Mouse (Mus musculus) embryonic fibroblast, embryonic 13.5 days (primary cell): ENCODE data around the gene Impdh2. TPM values are rescaled to one million over a fixed set of nuclear protein-coding genes. Genes with fewer than 3 reads are reported as not detected.

Source experiments
- H3K27ac ChIP-seq: 2 replicates; pipeline ENCODE4 v1.5.1; 2012; ENCODE audit warnings: low read length, control low read depth, inconsistent platforms; ENCODE audit not compliant: insufficient read depth
- H3K4me1 ChIP-seq: 2 replicates; pipeline ENCODE4 v1.6.1; 2011; ENCODE audit warnings: low read length; ENCODE audit not compliant: control insufficient read depth, insufficient read depth
- H3K4me3 ChIP-seq: 2 replicates; pipeline ENCODE4 v1.5.1; 2011; ENCODE audit warnings: mild to moderate bottlenecking, control low read depth, low read length; ENCODE audit not compliant: insufficient read depth
- CTCF ChIP-seq: IDR thresholded peaks from 2 replicates; pipeline ENCODE4 v1.5.1; 2011; ENCODE audit warnings: mild to moderate bottlenecking, control low read depth, low read length, moderate library complexity, borderline replicate concordance; ENCODE audit not compliant: insufficient read depth
- POLR2A ChIP-seq: IDR thresholded peaks from 2 replicates; pipeline ENCODE4 v1.6.1; 2011; ENCODE audit warnings: low read depth, mild to moderate bottlenecking, control low read depth, low read length, moderate library complexity
- polyA plus RNA-seq: library from polyadenylated mRNA; stranded (reverse); fragments of >200 nt; gene quantifications from 2 replicates; pipeline ENCODE4 v1.2.4, GENCODE M21; 2011; ENCODE audit warnings: low read depth; ENCODE audit not compliant: missing spikeins, insufficient read length

The Impdh2 gene
- polyA plus RNA-seq, 1 experiment = 180 TPM

GRCm38 (mm10) chr9:108577025-108577424 is 16.9 kb downstream of the Impdh2 start:
- Histone ChIP-seq H3K4me1 (0 out of 2 replicates have a peak, but pooled peaks cover 5% of the 10 kb centered on the region), H3K27ac (no peak overlapping the region), H3K4me3 (no peak overlapping the region)
- TF ChIP-seq CTCF = no peak
- no peak for TF ChIP-seq POLR2A

- Histone ChIP-seq H3K4me1 (0 out of 2 replicates have a peak, but pooled peaks cover 5% of the 10 kb centered on the region), H3K4me3 (peak overlapping the region; percentile 80), H3K27ac (no peak overlapping the region)
- no peak for TF ChIP-seq POLR2A
- TF ChIP-seq CTCF = no peak
These were observed 18.0 kb downstream of the Impdh2 start for GRCm38 (mm10) chr9:108577934-108578544.

- TF ChIP-seq POLR2A = peak; percentile 88
- no peak for TF ChIP-seq CTCF
- Histone ChIP-seq H3K4me1 (0 out of 2 replicates have a peak, but pooled peaks cover 5% of the 10 kb centered on the region), H3K4me3 (peak within 1 kb of the TSS; percentile 80), H3K27ac (peak within 1 kb of the TSS; percentile 6; the same call in 1 of the 2 replicates)
These were observed 18.7 kb downstream of the Impdh2 start, which contains the start of gene Wdr6 for GRCm38 (mm10) chr9:108578545-108579343. Gene Wdr6 (minus strand): TSS chr9:108578739.

GRCm38 (mm10) chr9:108579344-108579690 is 19.2 kb downstream of the Impdh2 start:
- TF ChIP-seq CTCF (no peak), POLR2A (no peak)
- H3K4me3 ChIP-seq = no peak overlapping the region

GRCm38 (mm10) chr9:108587571-108588180 is 27.6 kb downstream of the Impdh2 start:
- no peak overlapping the region for H3K4me3 ChIP-seq
- peaks cover 5% of the 10 kb centered on the region; the same call in 1 of the 2 replicates for H3K4me1 ChIP-seq
- H3K27ac ChIP-seq = no peak overlapping the region
- TF ChIP-seq POLR2A = no peak
- TF ChIP-seq CTCF = no peak

More at GRCm38 (mm10) chr9:108579344-108579690, 19.2 kb downstream of the Impdh2 start:
- Histone ChIP-seq H3K4me1 (0 out of 2 replicates have a peak, but pooled peaks cover 5% of the 10 kb centered on the region), H3K27ac (no peak overlapping the region)

- H3K4me1 ChIP-seq = peaks cover 5% of the 10 kb centered on the region; the same call in 1 of the 2 replicates
- H3K27ac ChIP-seq = no peak overlapping the region
- no peak overlapping the region for H3K4me3 ChIP-seq
- TF ChIP-seq CTCF (no peak), POLR2A (no peak)
These were observed 29.1 kb downstream of the Impdh2 start for GRCm38 (mm10) chr9:108589229-108589628.

GRCm38 (mm10) chr9:108591462-108591861 is 31.4 kb downstream of the Impdh2 start:
- H3K4me3 ChIP-seq = no peak overlapping the region
- peaks cover 5% of the 10 kb centered on the region; the same call in 1 of the 2 replicates for H3K4me1 ChIP-seq
- no peak overlapping the region for H3K27ac ChIP-seq
- no peak for TF ChIP-seq POLR2A
- TF ChIP-seq CTCF = no peak

GRCm38 (mm10) chr9:108594354-108594753 is 34.3 kb downstream of the Impdh2 start:
- Histone ChIP-seq H3K4me3 (no peak overlapping the region), H3K4me1 (no peaks in the 10 kb centered on the region), H3K27ac (no peak overlapping the region)
- no peak for TF ChIP-seq CTCF

- Histone ChIP-seq H3K4me3 (peak within 1 kb of the TSS; percentile 40), H3K27ac (no peak within 1 kb of the TSS), H3K4me1 (no peaks in the 10 kb centered on the region)
- TF ChIP-seq POLR2A (peak; percentile 65), CTCF (no peak)
These were observed 37.1 kb downstream of the Impdh2 start, which contains the start of gene P4htm for GRCm38 (mm10) chr9:108596998-108597764. Gene P4htm (minus strand): TSS chr9:108597667.
